Mouse (Mus musculus): ENCODE measurements around the gene Rnase2b. TPM values are rescaled to one million over a fixed set of nuclear protein-coding genes. Genes with fewer than 3 reads are reported as not detected.
"Not testable (repeated sequence)": the region's sequence is repeated elsewhere in the genome, so short reads cannot be mapped to it uniquely, and the experiment has no call there.

Gene Rnase2b
- polyA plus RNA-seq, 1 experiment from 2014 or later = not detected

- H3K36me3 ChIP-seq = no peaks in the 10 kb centered on the region
- H3K4me1 ChIP-seq = no peaks in the 10 kb centered on the region
- H3K9ac ChIP-seq = no peak overlapping the region
- H3K27me3 ChIP-seq (replicated peaks) = no peaks in the 10 kb centered on the region
- no peaks in the 10 kb centered on the region for H3K9me3 ChIP-seq
- WGBS = 46% methylated on average over 4 of the region's 4 CpGs
- no peak overlapping the region for H3K4me2 ChIP-seq
- H3K27ac ChIP-seq = no peak overlapping the region
- no peak for ATAC-seq (ENCODE audit: insufficient read depth, low FRiP score, low read depth)
- H3K4me3 ChIP-seq (replicated peaks) = no peak overlapping the region
Observed at GRCm38 (mm10) chr14:51156736-51157068, 5.4 kb upstream of the Rnase2b start.

GRCm38 (mm10) chr14:51157072-51157471 lies 5.0 kb upstream of the Rnase2b start:
- Histone ChIP-seq H3K4me1 (no peaks in the 10 kb centered on the region), H3K36me3 (no peaks in the 10 kb centered on the region), H3K4me3 (replicated peaks) (no peak overlapping the region), H3K27ac (no peak overlapping the region), H3K9me3 (no peaks in the 10 kb centered on the region), H3K9ac (no peak overlapping the region), H3K4me2 (no peak overlapping the region), H3K27me3 (replicated peaks) (no peaks in the 10 kb centered on the region)
- 87% methylated on average over 1 of the region's 1 CpGs for WGBS
- ATAC-seq (ENCODE audit: insufficient read depth, low FRiP score, low read depth) = no peak

GRCm38 (mm10) chr14:51163323-51163722 lies 1.3 kb downstream of the Rnase2b start:
- WGBS = 80% methylated on average over 6 of the region's 6 CpGs
- not testable (repeated sequence) for H3K27ac ChIP-seq; H3K27me3 ChIP-seq (replicated peaks); H3K36me3 ChIP-seq; H3K9me3 ChIP-seq; H3K4me2 ChIP-seq; H3K4me3 ChIP-seq (replicated peaks); H3K4me1 ChIP-seq; ATAC-seq (ENCODE audit: insufficient read depth, low FRiP score, low read depth); H3K9ac ChIP-seq

- no peak; the same call in 1 of the 2 replicates for ATAC-seq (ENCODE audit: insufficient read depth, low FRiP score, low read depth)
- Histone ChIP-seq H3K4me3 (replicated peaks) (no peak overlapping the region), H3K36me3 (no peaks in the 10 kb centered on the region), H3K4me1 (no peaks in the 10 kb centered on the region), H3K27me3 (replicated peaks) (no peaks in the 10 kb centered on the region), H3K9ac (no peak overlapping the region), H3K4me2 (no peak overlapping the region), H3K27ac (no peak overlapping the region), H3K9me3 (no peaks in the 10 kb centered on the region)
- WGBS = 86% methylated on average over 1 of the region's 1 CpGs
Observed at GRCm38 (mm10) chr14:51165435-51165834, 3.4 kb downstream of the Rnase2b start.

DNA sequence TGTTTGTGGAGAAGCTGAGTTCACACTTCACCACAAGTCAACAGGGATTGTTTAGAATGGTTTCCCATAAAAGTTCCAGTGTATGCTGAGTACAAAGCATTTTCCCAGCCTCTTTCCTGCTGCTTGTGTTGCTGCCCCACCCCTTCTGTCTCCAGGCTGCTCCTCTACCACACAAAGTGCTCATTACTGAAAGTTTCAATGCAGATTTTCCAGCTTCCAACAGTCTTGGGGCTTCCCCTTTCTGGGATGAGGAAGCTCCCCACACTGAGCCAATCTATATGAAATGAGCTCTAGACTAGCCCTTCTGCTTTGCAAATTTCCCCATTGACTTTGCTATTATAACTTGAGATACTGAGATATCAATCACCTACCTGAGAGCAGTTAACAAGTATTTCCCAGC lies 4.0 kb downstream of the Rnase2b start:
- no peak for ATAC-seq (ENCODE audit: insufficient read depth, low FRiP score, low read depth)

DNA sequence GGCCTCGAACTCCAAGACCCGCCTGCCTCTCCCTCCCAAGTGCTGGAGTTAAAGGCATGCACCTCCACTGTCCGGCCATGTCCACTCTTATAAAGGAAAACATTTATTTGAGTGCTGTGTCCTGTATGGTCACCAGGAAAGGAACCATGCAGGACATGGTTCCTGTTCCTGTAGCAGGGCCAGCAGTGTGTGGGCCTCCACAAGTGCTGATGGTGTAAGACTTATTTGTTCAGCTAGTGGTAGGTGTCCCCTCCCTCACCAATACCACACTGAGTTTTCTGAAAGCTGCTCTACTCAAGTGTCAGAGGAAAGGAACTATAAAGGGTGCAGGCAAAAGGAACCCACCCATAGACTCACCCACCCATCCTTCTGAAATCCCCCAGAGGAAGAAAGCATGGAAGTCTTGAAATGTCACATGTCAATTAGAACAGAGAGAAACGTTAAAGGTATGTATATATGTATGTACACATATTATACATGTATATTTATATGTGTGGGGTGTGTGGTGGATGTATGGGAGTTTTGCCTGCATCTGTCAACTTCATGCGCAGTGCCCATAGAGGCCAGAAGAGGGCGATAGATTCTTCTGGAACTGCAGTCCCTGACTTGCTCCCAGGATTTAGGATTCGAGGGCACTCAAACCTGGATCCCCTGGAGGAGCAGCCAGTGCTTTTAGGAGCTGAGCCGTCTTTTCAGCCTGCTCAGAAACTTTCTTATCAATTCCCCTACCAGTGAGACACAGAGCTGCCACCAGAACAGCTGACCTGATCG lies 10.2 kb downstream of the Rnase2b start:
- not testable (repeated sequence) for H3K9me3 ChIP-seq; H3K9ac ChIP-seq; H3K4me2 ChIP-seq; H3K4me3 ChIP-seq (replicated peaks); H3K27ac ChIP-seq; H3K36me3 ChIP-seq; H3K27me3 ChIP-seq (replicated peaks); H3K4me1 ChIP-seq
- WGBS = 29% methylated on average over 9 of the region's 9 CpGs
- ATAC-seq (ENCODE audit: insufficient read depth, low FRiP score, low read depth) = 0 out of 2 replicates have a peak, but pooled peaks have one; percentile 22

More for the DNA sequence above, 4.0 kb downstream of the Rnase2b start:
- no peak overlapping the region for H3K27ac ChIP-seq
- no peaks in the 10 kb centered on the region for H3K27me3 ChIP-seq (replicated peaks)
- no peak overlapping the region for H3K9ac ChIP-seq
- H3K4me2 ChIP-seq = no peak overlapping the region
- no peak overlapping the region for H3K4me3 ChIP-seq (replicated peaks)
- H3K4me1 ChIP-seq = no peaks in the 10 kb centered on the region
- no peaks in the 10 kb centered on the region for H3K36me3 ChIP-seq
- no peaks in the 10 kb centered on the region for H3K9me3 ChIP-seq

- H3K9ac ChIP-seq; ATAC-seq (ENCODE audit: insufficient read depth, low FRiP score, low read depth); H3K36me3 ChIP-seq; H3K9me3 ChIP-seq; H3K4me1 ChIP-seq; H3K4me2 ChIP-seq; H3K4me3 ChIP-seq (replicated peaks); H3K27ac ChIP-seq; H3K27me3 ChIP-seq (replicated peaks): not testable (repeated sequence)
- WGBS = 51% methylated on average over 4 of the region's 4 CpGs
Observed at GRCm38 (mm10) chr14:51172947-51173346, 10.9 kb downstream of the Rnase2b start.

- H3K27me3 ChIP-seq (replicated peaks) = no peaks in the 10 kb centered on the region
- H3K4me3 ChIP-seq (replicated peaks) = no peak overlapping the region
- ATAC-seq (ENCODE audit: insufficient read depth, low FRiP score, low read depth) = no peak
- no peak overlapping the region for H3K9ac ChIP-seq
- H3K9me3 ChIP-seq = no peaks in the 10 kb centered on the region
- WGBS = 74% methylated on average over 4 of the region's 4 CpGs
- no peaks in the 10 kb centered on the region for H3K36me3 ChIP-seq
- H3K4me1 ChIP-seq = no peaks in the 10 kb centered on the region
- H3K27ac ChIP-seq = no peak overlapping the region
- no peak overlapping the region for H3K4me2 ChIP-seq
Observed at GRCm38 (mm10) chr14:51173843-51174242, 11.8 kb downstream of the Rnase2b start.

- ATAC-seq (ENCODE audit: insufficient read depth, low FRiP score, low read depth); H3K4me3 ChIP-seq (replicated peaks); H3K9me3 ChIP-seq; H3K27me3 ChIP-seq (replicated peaks); H3K27ac ChIP-seq; H3K4me2 ChIP-seq; H3K9ac ChIP-seq; H3K4me1 ChIP-seq; H3K36me3 ChIP-seq: not testable (repeated sequence)
- WGBS = 80% methylated on average over 2 of the region's 2 CpGs
Observed at GRCm38 (mm10) chr14:51181051-51181450, 19.0 kb downstream of the Rnase2b start.

DNA sequence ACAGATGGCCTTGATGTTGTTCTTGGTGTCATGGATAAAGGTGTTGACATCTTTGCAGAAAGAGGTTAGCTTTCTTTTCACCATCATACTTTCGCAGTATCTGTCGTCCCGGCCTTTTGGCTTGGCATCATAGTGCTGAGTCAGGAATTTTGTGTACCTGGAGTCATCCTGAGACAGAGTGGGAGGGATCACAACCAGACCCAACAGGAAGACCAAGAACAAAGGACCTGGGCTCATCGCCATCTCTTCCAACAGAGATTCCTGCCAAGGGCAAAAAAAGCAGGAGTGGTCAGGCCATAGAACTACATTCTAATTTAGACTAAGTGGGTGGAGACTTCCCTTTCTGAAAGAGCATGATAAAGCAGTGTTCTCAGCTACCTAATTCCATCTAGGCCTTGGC lies 33.6 kb downstream of the Rnase2b start:
- no peak overlapping the region for H3K4me2 ChIP-seq
- 87% methylated on average over 4 of the region's 4 CpGs for WGBS
- no peaks in the 10 kb centered on the region for H3K4me1 ChIP-seq
- H3K9ac ChIP-seq = no peak overlapping the region
- H3K9me3 ChIP-seq = no peaks in the 10 kb centered on the region
- H3K4me3 ChIP-seq (replicated peaks) = no peak overlapping the region
- H3K27ac ChIP-seq = no peak overlapping the region
- H3K36me3 ChIP-seq = no peaks in the 10 kb centered on the region
- no peaks in the 10 kb centered on the region for H3K27me3 ChIP-seq (replicated peaks)
- no peak for ATAC-seq (ENCODE audit: insufficient read depth, low FRiP score, low read depth)

- H3K9ac ChIP-seq = no peak within 1 kb of the TSS
- no peak for ATAC-seq (ENCODE audit: insufficient read depth, low FRiP score, low read depth)
- no peaks in the 10 kb centered on the region for H3K9me3 ChIP-seq
- H3K27ac ChIP-seq = no peak within 1 kb of the TSS
- H3K4me2 ChIP-seq = no peak within 1 kb of the TSS
- H3K4me3 ChIP-seq (replicated peaks) = no peak within 1 kb of the TSS
- no peaks in the 10 kb centered on the region for H3K4me1 ChIP-seq
- 79% methylated on average over 5 of the region's 5 CpGs for WGBS
- H3K27me3 ChIP-seq (replicated peaks) = no peaks in the 10 kb centered on the region
- H3K36me3 ChIP-seq = no peaks in the 10 kb centered on the region
Observed at GRCm38 (mm10) chr14:51199098-51200023, 37.3 kb downstream of the Rnase2b start, which contains the start of gene Ang2. Ang2 (minus strand) TSS chr14:51199148.

DNA sequence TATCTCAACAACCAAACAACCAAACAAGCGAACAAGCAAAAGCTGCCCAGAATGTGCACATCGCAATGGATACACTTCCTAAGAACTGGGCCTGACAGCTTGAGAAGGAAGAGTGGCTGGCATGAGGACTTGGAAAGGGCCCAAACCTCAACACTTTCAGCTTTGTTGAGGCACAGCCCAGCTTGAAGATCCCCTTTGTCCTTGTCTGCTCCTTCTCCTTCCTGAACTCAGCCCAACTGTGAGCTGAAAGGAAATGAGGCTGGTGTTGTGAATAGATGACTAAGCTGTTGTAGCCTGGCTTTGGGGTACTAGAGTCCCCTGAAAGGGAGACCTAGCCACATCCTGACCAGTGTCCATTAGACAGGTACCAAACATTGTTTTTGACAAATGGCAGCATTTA lies 38.0 kb downstream of the Rnase2b start:
- Histone ChIP-seq H3K4me1 (no peaks in the 10 kb centered on the region), H3K9ac (no peak overlapping the region), H3K36me3 (no peaks in the 10 kb centered on the region), H3K4me3 (replicated peaks) (no peak overlapping the region), H3K27ac (no peak overlapping the region), H3K27me3 (replicated peaks) (no peaks in the 10 kb centered on the region), H3K9me3 (no peaks in the 10 kb centered on the region), H3K4me2 (no peak overlapping the region)
- 95% methylated on average over 2 of the region's 2 CpGs for WGBS
- ATAC-seq (ENCODE audit: insufficient read depth, low FRiP score, low read depth) = no peak

Measured in stomach, embryonic 15.5 days (tissue).